Mouse (Mus musculus): ENCODE results near the gene Paqr8. TPM values are rescaled to one million over a fixed set of nuclear protein-coding genes. Genes with fewer than 3 reads are reported as not detected.

The Paqr8 gene
- 4.2 and 5.0 TPM in 2 replicates for polyA plus RNA-seq (2015; fragmentation: Nextera tagmentation; extraction: Ambion mirVana)

DNA sequence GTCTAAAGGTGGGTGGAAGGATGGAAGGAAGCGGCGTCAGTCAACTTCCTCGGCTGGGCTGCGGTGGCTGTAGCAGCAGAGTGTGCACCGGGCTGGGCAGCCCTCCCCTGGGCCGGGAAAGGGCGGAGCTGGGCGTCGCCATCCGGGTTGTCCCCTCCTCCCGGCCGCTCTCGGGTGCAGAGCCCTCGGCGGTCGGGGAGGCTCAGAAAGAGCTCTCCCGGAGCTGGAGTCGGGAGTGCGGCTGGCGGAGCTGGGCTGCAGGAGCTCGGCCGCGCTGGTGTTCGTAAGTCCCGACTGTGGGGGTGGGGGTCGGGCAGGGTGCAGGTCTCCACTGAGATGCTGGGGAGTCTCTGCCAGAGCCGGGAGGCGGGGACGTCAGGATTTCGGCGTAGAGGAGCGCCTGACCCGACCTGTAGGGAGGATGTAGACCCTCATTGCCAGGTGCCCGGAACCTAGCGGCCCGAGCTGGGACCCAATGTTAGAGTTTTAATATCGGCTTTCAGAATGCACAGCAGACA lies at the start of gene Paqr8:
Paqr8 (plus strand) TSS at position 203 of the 518 bp plus-strand sequence.
- Histone ChIP-seq H3K27ac (peak within 1 kb of the TSS; percentile 75), H3K36me3 (no peaks in the 10 kb centered on the region), H3K9ac (peak within 1 kb of the TSS; percentile 67), H3K27me3 (0 out of 2 replicates have a peak, but pooled peaks cover 3% of the 10 kb centered on the region), H3K4me2 (peak within 1 kb of the TSS; percentile 92), H3K4me3 (peak within 1 kb of the TSS; percentile 77), H3K4me1 (peaks cover 11% of the 10 kb centered on the region), H3K9me3 (no peaks in the 10 kb centered on the region)
- ATAC-seq (ENCODE audit: borderline replicate concordance, extremely low read depth, low FRiP score, low TSS enrichment) = peak; percentile 99
- 1% methylated on average over 28 of the region's 37 CpGs for WGBS

DNA sequence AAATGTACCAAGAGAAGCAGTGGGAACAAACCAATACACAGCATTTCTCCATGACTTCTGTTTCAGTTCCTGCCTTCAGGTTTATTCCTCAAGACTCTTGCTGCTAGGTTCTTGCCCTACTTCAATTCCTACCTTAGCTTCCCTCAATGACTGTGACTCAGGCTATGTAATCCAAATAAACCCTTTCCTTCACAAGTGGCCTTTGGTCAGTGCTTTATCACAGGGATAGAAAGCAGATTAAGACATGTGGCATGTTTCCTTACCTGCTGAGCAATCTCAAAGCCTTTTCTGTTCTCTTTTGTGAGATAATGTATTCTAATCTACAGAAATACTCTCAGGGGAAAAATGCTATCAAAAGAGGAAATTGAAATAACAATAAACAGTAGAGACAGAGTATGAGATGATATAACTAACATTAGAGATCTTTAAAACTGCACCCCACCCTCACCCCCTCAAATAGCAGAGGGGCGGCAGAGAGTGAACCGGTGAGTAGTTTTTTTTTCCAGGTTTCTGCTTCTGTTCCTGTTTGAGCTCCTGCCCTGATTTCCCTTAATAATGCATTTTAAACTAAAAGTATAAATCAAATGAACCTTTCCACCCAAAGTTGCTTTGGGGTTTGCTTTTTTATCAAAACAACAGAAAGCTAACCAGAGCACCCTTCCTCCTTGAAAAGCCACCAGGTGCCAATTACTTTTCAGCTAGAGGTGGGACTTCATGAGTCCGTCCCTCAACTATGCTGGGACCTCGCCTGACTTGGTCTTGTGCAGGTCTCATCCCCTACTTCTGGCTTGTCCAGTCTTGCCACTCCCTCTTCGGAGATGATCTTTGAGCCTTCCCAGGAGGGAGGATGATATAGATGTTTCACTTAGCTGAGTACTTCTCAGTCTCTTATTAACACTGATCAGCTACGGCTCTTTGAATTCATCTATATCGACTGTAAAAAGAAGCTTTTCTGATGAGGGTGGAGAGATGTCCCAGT lies 33.2 kb upstream of the Paqr8 start:
- Histone ChIP-seq H3K4me1 (no peaks in the 10 kb centered on the region), H3K9me3 (no peaks in the 10 kb centered on the region), H3K4me2 (no peak overlapping the region), H3K27me3 (no peaks in the 10 kb centered on the region), H3K4me3 (no peak overlapping the region), H3K27ac (no peak overlapping the region), H3K9ac (no peak overlapping the region), H3K36me3 (no peaks in the 10 kb centered on the region)
- ATAC-seq (ENCODE audit: borderline replicate concordance, extremely low read depth, low FRiP score, low TSS enrichment) = no peak
- 84% methylated on average over 7 of the region's 7 CpGs for WGBS

DNA sequence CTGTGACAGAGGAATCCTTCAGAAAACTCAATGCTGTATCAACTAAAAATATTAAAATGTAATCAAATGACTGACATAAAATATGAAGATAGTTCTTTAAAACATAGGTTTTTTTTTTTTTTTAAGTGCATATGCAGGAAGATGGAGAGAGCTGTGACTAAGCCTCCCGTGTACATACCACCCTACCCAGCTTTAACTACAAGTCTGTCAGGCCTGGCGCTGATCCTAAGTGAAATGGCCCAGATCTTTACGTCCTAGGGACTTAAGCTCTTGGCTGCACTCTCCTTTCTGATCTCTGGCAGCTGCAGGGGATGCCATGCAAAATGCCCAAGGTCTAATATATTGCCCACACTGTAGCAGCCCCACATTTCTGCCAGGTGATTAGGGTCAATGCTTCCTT lies 29.6 kb upstream of the Paqr8 start:
- Histone ChIP-seq H3K4me3 (no peak overlapping the region), H3K36me3 (no peaks in the 10 kb centered on the region), H3K4me1 (peaks cover 5% of the 10 kb centered on the region; the same call in 1 of the 2 replicates), H3K27me3 (no peaks in the 10 kb centered on the region), H3K9me3 (no peaks in the 10 kb centered on the region), H3K4me2 (no peak overlapping the region), H3K9ac (no peak overlapping the region), H3K27ac (no peak overlapping the region)
- ATAC-seq (ENCODE audit: borderline replicate concordance, extremely low read depth, low FRiP score, low TSS enrichment) = no peak
- 64% methylated on average over 3 of the region's 3 CpGs for WGBS

DNA sequence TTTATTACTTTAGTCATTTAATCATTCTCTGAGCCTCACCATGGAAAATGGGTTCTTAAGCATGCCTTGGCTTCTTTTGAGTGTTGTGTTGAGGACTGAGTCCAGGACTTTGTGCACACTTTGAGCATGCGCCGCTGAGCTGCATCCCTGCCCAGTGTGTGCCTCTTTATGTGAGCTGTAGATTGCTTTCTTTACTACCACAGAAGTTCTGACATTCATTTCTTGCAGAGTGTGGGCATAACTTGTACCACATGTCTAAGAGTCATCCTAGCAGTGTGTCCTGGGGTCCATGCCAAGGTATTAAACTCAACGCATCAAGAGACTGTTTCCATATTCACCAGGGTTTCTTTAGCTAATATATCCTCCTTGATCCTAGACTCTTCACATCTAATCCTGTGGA lies 28.5 kb upstream of the Paqr8 start:
- no peaks in the 10 kb centered on the region for H3K36me3 ChIP-seq
- no peaks in the 10 kb centered on the region for H3K27me3 ChIP-seq
- 87% methylated on average over 3 of the region's 3 CpGs for WGBS

DNA sequence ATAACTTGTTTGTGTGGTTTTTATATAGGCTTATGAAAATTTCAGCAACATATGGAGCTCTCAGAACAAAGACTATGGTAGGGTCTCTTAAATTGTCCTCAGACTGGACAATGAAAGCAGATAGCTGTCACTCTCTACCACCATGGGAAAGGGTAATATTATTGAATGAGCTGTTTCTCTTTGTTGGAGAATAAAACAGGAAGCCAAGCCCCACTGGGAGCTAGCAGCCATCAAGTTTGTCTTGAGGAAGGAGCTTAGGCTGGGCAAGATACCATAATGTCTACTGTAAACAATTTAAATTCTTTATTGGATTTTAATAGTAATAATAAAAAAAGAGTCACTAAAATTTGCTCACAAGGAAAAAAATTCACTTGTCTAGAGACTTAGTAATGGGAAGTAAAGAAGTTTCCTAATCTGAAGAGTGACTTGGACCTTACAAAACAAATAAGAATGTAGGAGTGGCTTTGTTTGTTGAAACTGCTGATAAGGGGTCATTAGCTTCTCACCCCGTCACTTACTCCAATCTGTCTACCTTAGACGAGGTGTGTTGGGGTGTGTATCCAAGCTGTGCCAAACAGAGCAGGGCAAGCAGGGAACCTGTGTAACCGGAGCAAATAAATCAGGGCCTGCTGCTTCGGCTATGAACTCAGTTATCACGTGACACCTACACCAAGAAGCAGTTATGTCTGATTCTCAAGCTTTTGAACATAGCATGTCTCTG lies 26.8 kb upstream of the Paqr8 start:
- no peak overlapping the region for H3K4me2 ChIP-seq
- 10% methylated on average over 5 of the region's 5 CpGs for WGBS
- H3K4me1 ChIP-seq = peaks cover 5% of the 10 kb centered on the region; the same call in 1 of the 2 replicates
- H3K4me3 ChIP-seq = no peak overlapping the region
- H3K9ac ChIP-seq = no peak overlapping the region
- H3K9me3 ChIP-seq = no peaks in the 10 kb centered on the region
- H3K27me3 ChIP-seq = no peaks in the 10 kb centered on the region
- ATAC-seq (ENCODE audit: borderline replicate concordance, extremely low read depth, low FRiP score, low TSS enrichment) = peak; percentile 51; the same call in 1 of the 2 replicates
- no peaks in the 10 kb centered on the region for H3K36me3 ChIP-seq
- peak overlapping the region; percentile 41; the same call in 1 of the 2 replicates for H3K27ac ChIP-seq

More for the DNA sequence above, 28.5 kb upstream of the Paqr8 start:
- no peak overlapping the region for H3K4me3 ChIP-seq
- no peak overlapping the region for H3K4me2 ChIP-seq
- no peak overlapping the region for H3K9ac ChIP-seq
- H3K9me3 ChIP-seq = no peaks in the 10 kb centered on the region
- H3K4me1 ChIP-seq = peaks cover 5% of the 10 kb centered on the region; the same call in 1 of the 2 replicates
- H3K27ac ChIP-seq = no peak overlapping the region
- no peak for ATAC-seq (ENCODE audit: borderline replicate concordance, extremely low read depth, low FRiP score, low TSS enrichment)

- Histone ChIP-seq H3K4me1 (peaks cover 5% of the 10 kb centered on the region; the same call in 1 of the 2 replicates), H3K36me3 (no peaks in the 10 kb centered on the region), H3K4me2 (no peak overlapping the region), H3K9ac (no peak overlapping the region), H3K27me3 (no peaks in the 10 kb centered on the region), H3K4me3 (no peak overlapping the region), H3K9me3 (no peaks in the 10 kb centered on the region), H3K27ac (no peak overlapping the region)
- no peak for ATAC-seq (ENCODE audit: borderline replicate concordance, extremely low read depth, low FRiP score, low TSS enrichment)
- WGBS = 57% methylated on average over 8 of the region's 8 CpGs
Measured at GRCm38 (mm10) chr1:20867241-20867902, 23.0 kb upstream of the Paqr8 start.

- H3K9ac ChIP-seq = no peak overlapping the region
- 75% methylated on average over 9 of the region's 9 CpGs for WGBS
- no peaks in the 10 kb centered on the region for H3K9me3 ChIP-seq
- H3K4me2 ChIP-seq = no peak overlapping the region
- H3K27ac ChIP-seq = no peak overlapping the region
- H3K4me3 ChIP-seq = no peak overlapping the region
- ATAC-seq (ENCODE audit: borderline replicate concordance, extremely low read depth, low FRiP score, low TSS enrichment) = no peak
- peaks cover 5% of the 10 kb centered on the region; the same call in 1 of the 2 replicates for H3K4me1 ChIP-seq
- no peaks in the 10 kb centered on the region for H3K36me3 ChIP-seq
- H3K27me3 ChIP-seq = no peaks in the 10 kb centered on the region
Measured at GRCm38 (mm10) chr1:20868036-20868435, 22.4 kb upstream of the Paqr8 start.

DNA sequence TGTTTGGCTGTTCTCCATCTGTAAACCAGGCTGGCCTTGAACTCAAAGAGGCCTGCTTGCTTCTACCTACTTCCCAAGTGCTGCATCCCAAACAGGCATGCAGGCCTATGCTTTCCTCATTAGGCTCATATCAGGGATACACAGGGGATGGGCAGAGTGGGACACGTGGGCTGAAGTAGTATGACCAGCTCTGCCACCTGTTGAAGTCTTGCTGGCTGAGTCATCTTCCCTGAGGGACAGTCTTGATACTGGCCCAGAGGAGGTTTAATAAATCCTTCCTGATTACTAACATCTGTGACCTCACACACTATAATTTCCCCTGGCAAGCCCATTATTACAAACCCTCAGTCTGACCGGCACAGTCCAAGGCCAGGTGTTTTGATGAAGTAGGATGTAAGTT lies 19.5 kb upstream of the Paqr8 start:
- no peak overlapping the region for H3K27ac ChIP-seq
- H3K4me1 ChIP-seq = no peaks in the 10 kb centered on the region
- no peak for ATAC-seq (ENCODE audit: borderline replicate concordance, extremely low read depth, low FRiP score, low TSS enrichment)
- no peaks in the 10 kb centered on the region for H3K27me3 ChIP-seq
- H3K4me2 ChIP-seq = no peak overlapping the region
- no peaks in the 10 kb centered on the region for H3K9me3 ChIP-seq
- 57% methylated on average over 2 of the region's 2 CpGs for WGBS
- H3K9ac ChIP-seq = no peak overlapping the region
- no peak overlapping the region for H3K4me3 ChIP-seq
- H3K36me3 ChIP-seq = no peaks in the 10 kb centered on the region

GRCm38 (mm10) chr1:20872496-20872895 lies 17.9 kb upstream of the Paqr8 start:
- Histone ChIP-seq H3K27me3 (no peaks in the 10 kb centered on the region), H3K9me3 (no peaks in the 10 kb centered on the region), H3K4me2 (no peak overlapping the region), H3K9ac (no peak overlapping the region), H3K4me3 (no peak overlapping the region), H3K4me1 (no peaks in the 10 kb centered on the region), H3K36me3 (no peaks in the 10 kb centered on the region), H3K27ac (no peak overlapping the region)
- no peak for ATAC-seq (ENCODE audit: borderline replicate concordance, extremely low read depth, low FRiP score, low TSS enrichment)
- 73% methylated on average over 5 of the region's 5 CpGs for WGBS

- no peaks in the 10 kb centered on the region for H3K4me1 ChIP-seq
- H3K4me3 ChIP-seq = no peak overlapping the region
- H3K27me3 ChIP-seq = no peaks in the 10 kb centered on the region
- H3K27ac ChIP-seq = no peak overlapping the region
- 83% methylated on average over 6 of the region's 6 CpGs for WGBS
- no peak overlapping the region for H3K4me2 ChIP-seq
- no peaks in the 10 kb centered on the region for H3K36me3 ChIP-seq
- ATAC-seq (ENCODE audit: borderline replicate concordance, extremely low read depth, low FRiP score, low TSS enrichment) = no peak
- no peaks in the 10 kb centered on the region for H3K9me3 ChIP-seq
- H3K9ac ChIP-seq = no peak overlapping the region
Measured at GRCm38 (mm10) chr1:20874061-20874460, 16.3 kb upstream of the Paqr8 start.

GRCm38 (mm10) chr1:20877355-20877754 lies 13.1 kb upstream of the Paqr8 start:
- no peak for ATAC-seq (ENCODE audit: borderline replicate concordance, extremely low read depth, low FRiP score, low TSS enrichment)
- Histone ChIP-seq H3K4me2 (no peak overlapping the region), H3K4me1 (0 out of 2 replicates have a peak, but pooled peaks cover 3% of the 10 kb centered on the region), H3K36me3 (no peaks in the 10 kb centered on the region), H3K4me3 (no peak overlapping the region), H3K9me3 (no peaks in the 10 kb centered on the region), H3K9ac (no peak overlapping the region), H3K27ac (no peak overlapping the region), H3K27me3 (no peaks in the 10 kb centered on the region)

Data from lung, embryonic 15.5 days (tissue).